Mouse (Mus musculus) MEL (cell line): Measurements from ENCODE around the gene Phlda1. TPM values are rescaled to one million over a fixed set of nuclear protein-coding genes. Genes with fewer than 3 reads are reported as not detected.

Source experiments
- DNase-seq: peaks from one replicate; pipeline ENCODE4 v3.0.0; 2011; ENCODE audit warnings: low read depth, low spot score
- H3K27ac ChIP-seq: 2 replicates; pipeline ENCODE4 v1.5.1; 2012; ENCODE audit warnings: low read depth, mild to moderate bottlenecking, control low read depth, low read length, moderate library complexity; ENCODE audit not compliant: control insufficient read depth
- H3K27me3 ChIP-seq, 2 experiments: fragments of 150-350 bp in 1 of 2; sonication (generic) in 1 of 2; 2 replicates each; pipeline ENCODE4 v1.6.1; 2012; ENCODE audit warnings: low read length in 2 of 2, mild to moderate bottlenecking in 2 of 2, improper control_type of control experiment in 1 of 2, moderate library complexity in 1 of 2; ENCODE audit not compliant: insufficient read depth in 2 of 2, control insufficient read depth in 1 of 2
- H3K36me3 ChIP-seq, 2 experiments: 2 replicates each; pipeline ENCODE4 v1.6.1; 2012 to 2014; ENCODE audit warnings: low read length in 2 of 2, improper control_type of control experiment in 1 of 2, inconsistent platforms in 1 of 2, mild to moderate bottlenecking in 1 of 2; ENCODE audit not compliant: insufficient read depth in 2 of 2, control insufficient read depth in 1 of 2
- H3K4me1 ChIP-seq, 2 experiments: fragments of 150-350 bp in 1 of 2; sonication (generic) in 1 of 2; 2 replicates each; pipeline ENCODE4 v1.6.1; 2012; ENCODE audit warnings: low read length in 2 of 2, improper control_type of control experiment in 1 of 2, mild to moderate bottlenecking in 1 of 2; ENCODE audit not compliant: insufficient read depth in 2 of 2, control insufficient read depth in 1 of 2
- H3K4me3 ChIP-seq, 2 experiments: fragments of 150-350 bp in 1 of 2; sonication (generic) in 1 of 2; 2 replicates each; pipeline ENCODE4 v1.5.1; 2012; ENCODE audit warnings: low read depth in 2 of 2, low read length in 2 of 2, mild to moderate bottlenecking in 2 of 2, moderate library complexity in 2 of 2, control low read depth in 1 of 2, improper control_type of control experiment in 1 of 2; ENCODE audit not compliant: control insufficient read depth in 1 of 2, insufficient read depth in 1 of 2
- H3K79me2 ChIP-seq: 2 replicates; pipeline ENCODE4 v1.6.1; 2012; ENCODE audit warnings: mild to moderate bottlenecking, low read length, moderate library complexity; ENCODE audit not compliant: control insufficient read depth, poor library complexity, insufficient read depth
- H3K9ac ChIP-seq: 2 replicates; pipeline ENCODE4 v1.6.1; 2012; ENCODE audit warnings: low read depth, mild to moderate bottlenecking, control low read depth, low read length, moderate library complexity; ENCODE audit not compliant: control insufficient read depth, poor library complexity, severe bottlenecking
- H3K9me3 ChIP-seq: fragments of 150-350 bp; sonication (generic); replicated peaks from 2 replicates; pipeline ENCODE4 v1.6.1; 2012; ENCODE audit warnings: mild to moderate bottlenecking, low read length, improper control_type of control experiment, moderate library complexity; ENCODE audit not compliant: insufficient read depth
- BHLHE40 ChIP-seq: IDR thresholded peaks from 2 replicates; pipeline ENCODE4 v1.6.1; 2012; ENCODE audit warnings: low read depth, mild to moderate bottlenecking, inconsistent platforms, low read length, improper control_type of control experiment, borderline replicate concordance
- CTCF ChIP-seq, 3 experiments: IDR thresholded peaks in 2 of 3; conservative IDR thresholded peaks in 1 of 3; 2 replicates each; pipeline ENCODE4 v1.5.1; 2011 to 2012; ENCODE audit warnings: low read length in 3 of 3, low read depth in 2 of 3, mild to moderate bottlenecking in 2 of 3, improper control_type of control experiment in 1 of 3, inconsistent platforms in 1 of 3, mixed read lengths in 1 of 3, moderate library complexity in 1 of 3; ENCODE audit not compliant: control insufficient read depth in 1 of 3, insufficient read depth in 1 of 3, poor library complexity in 1 of 3, severe bottlenecking in 1 of 3
- E2F4 ChIP-seq: IDR thresholded peaks from 2 replicates; pipeline ENCODE4 v1.6.1; 2011; ENCODE audit warnings: low read depth, low read length, improper control_type of control experiment, borderline replicate concordance
- ELF1 ChIP-seq: IDR thresholded peaks from 2 replicates; pipeline ENCODE4 v1.6.1; 2014; ENCODE audit warnings: low read depth, mild to moderate bottlenecking, inconsistent platforms, low read length, improper control_type of control experiment, moderate library complexity
- EP300 ChIP-seq, 2 experiments: IDR thresholded peaks; 2 replicates each; pipeline ENCODE4 v1.6.1; 2011; ENCODE audit warnings: improper control_type of control experiment in 2 of 2, low read length in 2 of 2, low read depth in 1 of 2, mild to moderate bottlenecking in 1 of 2
- ETS1 ChIP-seq: IDR thresholded peaks from 2 replicates; pipeline ENCODE4 v1.6.1; 2012; ENCODE audit warnings: low read depth, mild to moderate bottlenecking, inconsistent platforms, low read length, improper control_type of control experiment, moderate library complexity
- GABPA ChIP-seq: IDR thresholded peaks from 2 replicates; pipeline ENCODE4 v1.6.1; 2012; ENCODE audit warnings: low read depth, mild to moderate bottlenecking, inconsistent platforms, low read length, improper control_type of control experiment, moderate library complexity
- GATA1 ChIP-seq: IDR thresholded peaks from 2 replicates; pipeline ENCODE4 v1.6.1; 2011; ENCODE audit warnings: low read depth, low read length, improper control_type of control experiment
- HCFC1 ChIP-seq: IDR thresholded peaks from 2 replicates; pipeline ENCODE4 v1.6.1; 2012; ENCODE audit warnings: low read depth, mild to moderate bottlenecking, inconsistent platforms, low read length, improper control_type of control experiment, moderate library complexity
- JUND ChIP-seq: IDR thresholded peaks from 2 replicates; pipeline ENCODE4 v1.6.1; 2011; ENCODE audit warnings: low read depth, mild to moderate bottlenecking, improper control_type of control experiment, low read length
- MAFK ChIP-seq: IDR thresholded peaks from 2 replicates; pipeline ENCODE4 v1.6.1; 2011; ENCODE audit warnings: low read depth, mild to moderate bottlenecking, low read length, improper control_type of control experiment, borderline replicate concordance
- MAZ ChIP-seq: IDR thresholded peaks from 2 replicates; pipeline ENCODE4 v1.6.1; 2012; ENCODE audit warnings: low read depth, mild to moderate bottlenecking, inconsistent platforms, low read length, improper control_type of control experiment
- MEF2A ChIP-seq: IDR thresholded peaks from 2 replicates; pipeline ENCODE4 v1.6.1; 2014; ENCODE audit warnings: low read depth, mild to moderate bottlenecking, inconsistent platforms, low read length, improper control_type of control experiment; ENCODE audit not compliant: poor library complexity, insufficient replicate concordance, severe bottlenecking; ENCODE audit errors: extremely low read depth
- MXI1 ChIP-seq: IDR thresholded peaks from 2 replicates; pipeline ENCODE4 v1.6.1; 2011; ENCODE audit warnings: mild to moderate bottlenecking, low read depth, low read length, improper control_type of control experiment
- MYB ChIP-seq: IDR thresholded peaks from 2 replicates; pipeline ENCODE4 v1.6.1; 2011; ENCODE audit warnings: mild to moderate bottlenecking, low read depth, low read length, improper control_type of control experiment
- NELFE ChIP-seq: IDR thresholded peaks from 2 replicates; pipeline ENCODE4 v1.6.1; 2011; ENCODE audit warnings: low read depth, low read length, improper control_type of control experiment
- NRF1 ChIP-seq: IDR thresholded peaks from 2 replicates; pipeline ENCODE4 v1.6.1; 2014; ENCODE audit warnings: low read depth, mild to moderate bottlenecking, inconsistent platforms, low read length, improper control_type of control experiment, moderate library complexity; ENCODE audit not compliant: poor library complexity, insufficient read depth, severe bottlenecking
- POLR2A ChIP-seq, 2 experiments: IDR thresholded peaks; 2 replicates each; pipeline ENCODE4 v1.6.1; 2011 to 2012; ENCODE audit warnings: low read length in 2 of 2, mild to moderate bottlenecking in 2 of 2, control low read depth in 1 of 2, improper control_type of control experiment in 1 of 2, low read depth in 1 of 2, moderate library complexity in 1 of 2; ENCODE audit not compliant: control insufficient read depth in 1 of 2, insufficient read depth in 1 of 2, poor library complexity in 1 of 2
- POLR2AphosphoS5 ChIP-seq: IDR thresholded peaks from 2 replicates; pipeline ENCODE4 v1.6.1; 2012; ENCODE audit warnings: low read depth, borderline replicate concordance, mild to moderate bottlenecking, inconsistent platforms, low read length, moderate library complexity, mixed read lengths
- RAD21 ChIP-seq: IDR thresholded peaks from 2 replicates; pipeline ENCODE4 v1.6.1; 2011; ENCODE audit warnings: mild to moderate bottlenecking, low read depth, low read length, improper control_type of control experiment
- SIN3A ChIP-seq: IDR thresholded peaks from 2 replicates; pipeline ENCODE4 v1.6.1; 2012; ENCODE audit warnings: low read length, improper control_type of control experiment, inconsistent platforms
- SMC3 ChIP-seq: IDR thresholded peaks from 2 replicates; pipeline ENCODE4 v1.6.1; 2011; ENCODE audit warnings: low read depth, low read length, improper control_type of control experiment
- TAL1 ChIP-seq: IDR thresholded peaks from 2 replicates; pipeline ENCODE4 v1.6.1; 2012; ENCODE audit warnings: mild to moderate bottlenecking, inconsistent platforms, low read length, moderate library complexity, mixed read lengths
- TBP ChIP-seq: IDR thresholded peaks from 2 replicates; pipeline ENCODE4 v1.8.0; 2011; ENCODE audit warnings: low read depth, low read length, improper control_type of control experiment
- UBTF ChIP-seq: IDR thresholded peaks from 2 replicates; pipeline ENCODE4 v1.6.1; 2012; ENCODE audit warnings: low read depth, mild to moderate bottlenecking, inconsistent platforms, low read length, improper control_type of control experiment, moderate library complexity, borderline replicate concordance; ENCODE audit not compliant: insufficient read depth
- ZC3H11A ChIP-seq: IDR thresholded peaks from 2 replicates; pipeline ENCODE4 v1.6.1; 2012; ENCODE audit warnings: low read depth, mild to moderate bottlenecking, inconsistent platforms, low read length, improper control_type of control experiment
- ZMIZ1 ChIP-seq: IDR thresholded peaks from 2 replicates; pipeline ENCODE4 v1.6.1; 2012; ENCODE audit warnings: low read depth, mild to moderate bottlenecking, inconsistent platforms, low read length, improper control_type of control experiment, moderate library complexity
- polyA plus RNA-seq, 2 experiments: library from polyadenylated mRNA; stranded (reverse) in 1 of 2; unstranded in 1 of 2; fragments of >175 nt in 1 of 2; fragments of >200 nt in 1 of 2; gene quantifications; 2 replicates each; pipeline versions ENCODE4 v1.2.1 to v1.2.4; 2012; ENCODE audit warnings: low replicate concordance in 2 of 2, low read depth in 1 of 2; ENCODE audit not compliant: insufficient read length in 2 of 2, insufficient read depth in 1 of 2, missing spikeins in 1 of 2
- total RNA-seq: library from RNA; depleted of rRNA; stranded (reverse); fragments of 300-350 nt; gene quantifications from 2 replicates; pipeline ENCODE4 v1.2.3, GENCODE M21; 2012

The Phlda1 gene
- total and polyA plus RNA-seq, 3 experiments: 0.27 to 3.4 TPM; not detected in 1

- TF ChIP-seq ZC3H11A (no peak), CTCF (IDR thresholded peaks at IDR 0.05 in 2 of 3, conservative IDR thresholded peaks at IDR 0.05 in 1 of 3; ENCODE audit: control insufficient read depth in 1 of 3, insufficient read depth in 1 of 3, low read depth in 2 of 3, low read length in 3 of 3, poor library complexity in 1 of 3, severe bottlenecking in 1 of 3) (no peak), POLR2A (IDR thresholded peaks at IDR 0.05; ENCODE audit: control insufficient read depth in 1 of 2, insufficient read depth in 1 of 2, low read depth in 1 of 2, low read length in 2 of 2, poor library complexity in 1 of 2) (no peak), JUND (no peak), BHLHE40 (no peak), ETS1 (no peak), MAFK (no peak), TAL1 (no peak), UBTF (no peak), MAZ (no peak), TBP (no peak), MXI1 (no peak), EP300 (IDR thresholded peaks at IDR 0.05; ENCODE audit: low read depth in 1 of 2, low read length in 2 of 2) (no peak), HCFC1 (no peak), RAD21 (no peak), ELF1 (no peak), ZMIZ1 (no peak), SIN3A (no peak)
- Histone ChIP-seq H3K9me3 (no peaks in the 10 kb centered on the region), H3K4me3 (no peak overlapping the region), H3K4me1 (peaks cover 10 to 25% of the 10 kb centered on the region in 2 experiments), H3K36me3 (peaks cover 0 to 21% of the 10 kb centered on the region in 2 experiments; a peak in 2 of 4 replicates), H3K27me3 (no peaks in the 10 kb centered on the region), H3K9ac (no peak overlapping the region), H3K79me2 (no peaks in the 10 kb centered on the region), H3K27ac (no peak overlapping the region)
- DNase-seq: no peak
Observed at GRCm38 (mm10) chr10:111458088-111458487, 48.0 kb upstream of the Phlda1 start.

- H3K79me2 ChIP-seq: no peaks in the 10 kb centered on the region
- H3K4me3 ChIP-seq: no peak overlapping the region
Observed at GRCm38 (mm10) chr10:111459040-111459439, 47.0 kb upstream of the Phlda1 start.

More at GRCm38 (mm10) chr10:111459040-111459439, 47.0 kb upstream of the Phlda1 start:
- H3K9me3 ChIP-seq: no peaks in the 10 kb centered on the region
- TF ChIP-seq NELFE: no peak
- TF ChIP-seq SIN3A: no peak
- TF ChIP-seq E2F4: no peak
- TF ChIP-seq GATA1: no peak
- TF ChIP-seq MYB: no peak
- TF ChIP-seq BHLHE40: no peak
- no peak for TF ChIP-seq ETS1
- TF ChIP-seq JUND: no peak
- no peak for TF ChIP-seq POLR2AphosphoS5
- TF ChIP-seq HCFC1: no peak
- no peak for TF ChIP-seq CTCF (IDR thresholded peaks at IDR 0.05 in 2 of 3, conservative IDR thresholded peaks at IDR 0.05 in 1 of 3; ENCODE audit: control insufficient read depth in 1 of 3, insufficient read depth in 1 of 3, low read depth in 2 of 3, low read length in 3 of 3, poor library complexity in 1 of 3, severe bottlenecking in 1 of 3)
- no peak for TF ChIP-seq GABPA
- TF ChIP-seq MEF2A: no peak
- TF ChIP-seq MXI1: no peak
- no peak for TF ChIP-seq NRF1
- no peak for TF ChIP-seq ELF1
- TF ChIP-seq SMC3: no peak
- TF ChIP-seq, all 39 proteins: peak for 0
- no peaks in the 10 kb centered on the region for H3K27me3 ChIP-seq
- H3K36me3 ChIP-seq: peaks cover 0 to 21% of the 10 kb centered on the region in 2 experiments; a peak in 2 of 4 replicates
- peaks cover 10 to 21% of the 10 kb centered on the region in 2 experiments for H3K4me1 ChIP-seq
- H3K27ac ChIP-seq: no peak overlapping the region
- DNase-seq: no peak
- H3K9ac ChIP-seq: no peak overlapping the region
